Mouse (Mus musculus): ENCODE results near the gene Mypop.
A peak's percentile ranks its signal among the peaks of the same experiment; 100 is the strongest.

Gene Mypop

DNA sequence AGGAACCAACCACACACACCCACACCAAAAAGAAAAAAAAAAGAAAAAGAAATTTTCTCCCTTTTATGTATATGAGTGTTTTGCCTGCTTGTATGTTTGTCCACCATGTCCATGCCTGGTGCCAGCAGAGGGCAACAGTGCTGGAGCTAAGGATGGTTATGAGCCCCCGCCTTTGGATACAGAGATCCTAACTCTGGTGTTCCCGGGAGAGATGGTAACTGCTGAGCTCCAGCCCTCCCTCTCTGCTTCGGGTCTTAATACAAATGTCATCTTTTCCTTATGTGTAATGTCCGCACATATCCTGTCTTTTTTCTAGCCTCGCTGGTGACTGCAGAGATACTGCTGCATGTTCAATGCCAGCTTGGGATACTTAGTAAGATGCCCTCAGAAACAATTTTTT is 1.1 kb upstream of the Mypop start:
- DNase-seq (ENCODE audit: low spot score): no peak

DNA sequence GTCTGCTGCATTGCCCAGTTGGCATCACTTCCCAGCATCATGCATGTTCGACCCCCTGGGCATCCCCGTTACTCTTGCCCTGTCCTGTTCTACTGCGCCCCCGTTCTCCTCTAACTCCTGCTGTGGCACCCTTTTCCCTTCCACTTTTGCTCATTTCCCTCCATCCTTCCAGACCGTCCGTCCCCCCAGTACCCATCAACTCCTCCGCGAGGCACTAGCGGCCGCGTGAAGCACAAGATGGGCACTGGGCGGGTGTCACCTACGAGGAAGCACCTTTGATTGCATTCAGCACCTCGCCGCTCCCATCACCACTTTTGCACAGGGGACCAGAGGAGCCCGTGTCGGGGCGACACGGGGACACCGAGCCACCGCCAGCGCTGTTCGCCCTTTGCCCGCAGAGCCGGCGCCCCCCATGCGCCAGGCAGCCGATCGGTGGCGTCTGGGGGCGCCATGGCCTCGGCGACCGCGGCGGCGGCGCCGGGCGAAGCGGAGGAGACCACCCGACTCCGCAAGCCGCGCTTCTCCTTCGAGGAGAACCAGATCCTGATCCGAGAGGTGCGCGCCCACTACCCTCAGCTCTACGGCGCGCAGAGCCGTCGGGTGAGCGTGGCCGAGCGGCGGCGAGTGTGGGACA is 732 bp downstream of the Mypop start:
- DNase-seq (ENCODE audit: low spot score): no peak

DNA sequence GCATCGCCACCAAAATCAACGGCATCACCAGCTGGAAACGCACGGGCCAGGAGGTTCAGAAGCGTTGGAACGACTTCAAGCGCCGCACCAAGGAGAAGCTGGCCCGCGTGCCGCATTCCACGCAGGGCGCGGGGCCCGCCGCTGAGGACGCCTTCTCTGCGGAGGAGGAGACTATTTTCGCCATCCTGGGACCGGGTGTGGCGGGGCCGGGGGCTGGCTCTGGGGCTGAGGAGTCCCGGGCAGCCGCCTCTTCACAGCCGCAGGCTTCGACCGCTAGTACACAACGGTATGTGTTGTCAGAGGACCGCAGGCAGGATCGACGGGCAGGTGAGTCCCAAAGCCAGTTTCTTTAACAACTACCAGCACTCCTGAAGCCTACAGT is 1.2 kb downstream of the Mypop start:
- no peak for DNase-seq (ENCODE audit: low spot score)

DNA sequence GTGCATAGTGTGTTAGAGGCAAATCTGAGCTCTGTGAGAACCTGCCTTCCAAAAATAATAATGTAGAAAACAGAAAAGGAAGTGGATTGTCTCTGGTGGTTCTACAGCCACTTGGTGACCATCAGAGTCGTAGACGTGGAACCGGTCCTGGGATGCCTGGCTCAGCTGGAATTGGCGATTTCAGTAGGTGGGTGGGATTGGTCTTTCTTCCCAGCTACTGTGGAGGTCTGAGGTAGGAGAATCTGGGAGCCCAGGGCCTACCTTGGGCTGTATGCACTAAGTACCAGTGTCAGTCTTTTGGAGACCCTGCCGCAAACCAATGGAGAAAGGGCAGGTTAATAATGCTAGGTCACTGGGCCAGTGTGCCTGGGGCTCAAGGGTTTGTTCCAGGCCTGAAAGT is 2.0 kb downstream of the Mypop start:
- DNase-seq (ENCODE audit: low spot score): no peak

DNA sequence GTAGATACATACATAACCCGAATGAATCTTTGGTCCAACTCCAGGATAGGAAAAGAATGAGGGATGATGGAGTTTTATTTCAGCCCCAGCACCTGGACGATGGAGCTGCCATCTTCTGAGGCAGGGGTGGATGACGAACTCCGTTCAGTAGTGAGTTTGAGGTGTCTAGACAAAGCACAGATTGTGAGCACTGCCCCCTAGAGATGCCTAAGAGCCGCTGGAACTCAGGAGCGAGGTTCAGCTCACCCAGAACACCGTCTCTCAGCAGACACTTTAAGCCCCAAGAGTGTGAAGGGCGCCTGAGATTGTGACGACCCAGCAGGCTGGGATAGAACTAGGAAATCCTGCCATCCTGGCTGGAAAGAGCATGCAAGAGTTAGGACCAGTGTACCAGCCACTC is 7.8 kb downstream of the Mypop start:
- DNase-seq (ENCODE audit: low spot score): no peak

DNA sequence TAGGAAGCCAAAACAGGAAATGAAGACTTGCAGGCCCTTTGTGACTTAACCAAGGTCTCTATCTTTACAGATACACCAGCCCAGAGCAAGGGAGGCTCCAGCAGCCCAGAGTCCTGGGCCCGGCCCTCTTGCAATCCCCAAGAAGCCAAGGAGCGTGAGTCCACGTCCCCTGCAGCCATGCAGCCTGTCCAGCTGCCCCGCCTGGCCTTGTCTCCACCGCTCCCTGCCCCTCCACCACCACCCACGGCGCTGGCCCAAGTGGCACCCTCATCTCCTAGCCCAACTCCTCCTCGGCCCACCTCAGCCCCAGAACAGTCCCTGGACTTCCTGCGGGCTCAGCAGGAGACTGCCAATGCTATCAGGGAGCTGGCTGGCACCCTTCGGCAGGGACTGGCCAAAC is 9.4 kb downstream of the Mypop start:
- no peak for DNase-seq (ENCODE audit: low spot score)

DNA sequence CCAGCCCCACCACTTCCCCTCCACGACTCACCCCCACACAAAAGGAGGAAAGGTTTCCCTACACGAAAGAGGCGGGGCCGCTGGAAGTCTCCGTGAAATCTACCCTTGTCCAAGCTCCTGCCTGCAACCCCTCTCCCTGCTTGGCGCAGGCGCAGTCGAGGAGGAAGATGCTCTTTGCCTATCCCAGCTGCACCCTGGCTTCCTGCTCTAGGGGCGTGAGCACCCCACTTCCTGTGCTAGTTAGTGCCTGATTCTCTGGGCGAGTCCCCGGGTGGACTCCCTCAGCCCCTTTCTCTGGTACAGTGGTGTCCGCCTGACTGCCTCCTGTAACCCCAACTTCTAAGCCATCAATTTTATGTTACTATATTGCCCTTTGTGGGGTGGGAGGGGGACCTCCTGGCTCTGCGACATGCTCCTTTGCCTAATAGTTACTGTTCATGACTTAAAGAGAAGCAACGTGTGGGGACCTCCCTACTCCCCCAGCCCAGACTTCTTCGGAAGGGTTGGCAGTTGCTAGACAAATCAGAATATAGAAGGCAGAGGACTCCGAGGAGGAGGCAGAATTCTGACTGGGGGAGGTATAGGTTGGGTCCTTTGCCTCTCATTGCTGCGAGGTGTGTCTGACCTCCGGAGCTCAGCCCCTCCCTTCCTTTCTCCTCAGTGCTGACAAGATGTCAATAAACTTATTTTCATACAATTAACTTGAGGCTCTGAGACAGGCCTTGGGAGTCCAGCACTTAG is 10.2 kb downstream of the Mypop start:
- DNase-seq (ENCODE audit: low spot score): peak; percentile 56

DNA sequence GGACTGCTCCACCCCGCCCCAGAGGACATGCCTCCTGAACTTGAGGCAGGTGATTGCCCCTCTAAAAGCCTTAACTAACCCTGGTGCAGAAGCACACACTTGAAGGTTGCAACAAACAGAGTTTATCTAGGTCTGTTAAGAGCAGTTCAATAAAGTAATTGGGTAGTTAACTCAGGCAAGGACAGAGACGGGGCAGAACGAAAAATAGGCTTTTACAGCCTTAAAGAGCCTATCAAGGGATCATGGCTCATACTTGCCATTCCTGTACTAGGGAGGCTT is 10.7 kb downstream of the Mypop start:
- no peak for DNase-seq (ENCODE audit: low spot score)

DNA sequence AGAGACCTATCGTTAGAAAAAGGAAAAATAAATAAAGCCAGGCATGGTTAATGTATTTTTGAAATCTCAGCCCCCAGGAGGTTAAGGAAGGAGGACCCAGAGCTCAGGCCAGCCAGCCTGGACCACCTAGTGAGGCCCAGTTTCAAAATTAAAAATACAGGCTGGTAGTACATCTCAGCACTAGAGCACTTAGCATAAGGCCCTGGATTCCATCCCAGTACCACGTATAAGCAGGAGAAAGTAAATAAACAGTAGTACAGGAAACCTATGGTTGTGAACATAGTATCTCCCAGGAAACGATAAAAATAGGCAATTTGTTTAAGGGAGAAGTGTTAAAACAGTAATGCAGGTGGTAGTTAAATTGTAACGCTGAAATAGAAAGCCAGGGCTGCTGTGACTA is 11.1 kb downstream of the Mypop start:
- no peak for DNase-seq (ENCODE audit: low spot score)

DNA sequence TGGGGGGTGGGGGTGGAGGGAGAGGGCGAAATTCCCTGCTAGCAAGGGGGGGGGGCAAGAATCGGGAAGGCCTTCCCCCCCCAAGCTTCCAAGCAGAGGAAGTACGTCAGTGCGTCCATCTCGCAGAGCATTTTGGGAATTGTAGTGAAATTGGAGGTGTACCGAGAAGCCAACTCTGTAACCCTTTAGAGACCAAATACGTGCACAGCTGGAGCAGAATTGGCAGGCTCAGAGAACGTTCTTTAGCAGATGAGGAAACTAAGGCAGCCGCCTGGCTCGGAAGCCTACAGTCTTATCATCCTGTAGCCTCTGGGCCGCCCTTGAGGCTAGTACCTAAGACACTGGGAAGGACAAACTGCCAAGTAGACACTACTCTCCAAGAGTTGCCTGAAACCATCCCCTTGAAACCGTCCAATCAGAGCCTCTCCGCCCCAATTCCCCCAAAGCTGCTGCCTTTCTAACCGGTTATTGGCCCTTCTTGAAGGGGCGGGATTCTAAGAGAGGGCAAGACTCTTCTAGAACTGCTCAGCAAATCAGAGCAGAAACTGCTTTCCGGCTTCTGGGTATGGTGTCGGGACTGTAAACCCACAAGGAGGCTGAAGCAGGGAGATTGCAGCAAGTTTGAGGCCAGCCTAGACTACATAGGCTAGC is 11.9 kb downstream of the Mypop start:
- DNase-seq (ENCODE audit: low spot score): peak; percentile 85

DNA sequence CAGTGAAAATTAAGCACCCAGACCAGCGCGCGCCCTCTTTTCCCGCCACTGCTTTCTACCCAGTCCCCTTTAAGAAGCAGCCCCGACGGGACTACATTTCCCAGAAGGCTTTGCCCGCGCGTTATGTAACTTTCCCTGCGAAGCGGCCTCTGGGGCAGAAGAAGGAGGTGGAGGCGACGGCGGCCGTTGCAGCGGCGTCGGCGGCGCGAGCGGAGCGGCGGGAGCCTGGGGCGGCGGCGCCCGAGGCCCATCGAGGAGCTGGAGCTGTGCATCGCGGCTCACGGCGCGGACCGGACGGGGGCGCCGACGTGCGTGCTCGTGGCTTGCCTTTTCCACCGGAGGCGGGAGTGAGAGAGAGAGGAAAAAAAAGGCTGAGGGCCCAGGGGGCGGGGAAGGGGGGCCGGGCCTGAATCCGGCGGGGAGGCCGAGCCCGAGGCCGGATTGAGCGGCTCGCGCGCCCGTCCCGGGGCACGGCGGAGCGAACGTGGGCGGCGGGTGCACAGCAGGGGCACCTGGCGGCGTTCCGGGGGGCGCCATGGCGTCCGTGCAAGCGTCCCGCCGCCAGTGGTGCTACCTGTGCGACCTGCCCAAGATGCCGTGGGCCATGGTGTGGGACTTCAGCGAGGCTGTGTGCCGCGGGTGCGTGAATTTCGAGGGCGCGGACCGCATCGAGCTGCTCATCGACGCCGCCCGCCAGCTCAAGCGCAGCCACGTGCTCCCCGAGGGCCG is 13.0 kb downstream of the Mypop start, which contains the start of gene Irf2bp1:
Gene Irf2bp1, plus strand, starts transcription at position 143 of the 729 bp plus-strand sequence.
- peak; percentile 88 for DNase-seq (ENCODE audit: low spot score)

DNA sequence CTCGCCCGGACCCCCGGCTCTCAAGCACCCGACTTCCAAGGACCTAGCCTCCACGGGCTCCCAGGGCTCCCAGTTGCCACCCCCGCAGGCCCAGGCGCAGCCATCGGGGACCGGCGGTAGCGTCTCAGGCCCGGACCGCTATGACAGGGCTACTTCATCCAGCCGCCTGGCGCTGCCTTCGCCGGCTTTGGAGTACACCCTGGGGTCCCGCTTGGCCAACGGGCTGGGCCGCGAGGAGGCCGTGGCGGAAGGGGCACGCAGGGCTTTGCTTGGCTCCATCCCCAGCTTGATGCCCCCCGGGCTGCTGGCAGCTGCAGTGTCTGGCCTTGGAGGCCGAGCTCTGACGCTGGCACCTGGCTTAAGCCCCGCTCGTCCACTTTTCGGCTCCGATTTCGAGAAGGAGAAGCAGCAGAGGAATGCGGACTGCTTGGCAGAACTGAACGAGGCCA is 13.6 kb downstream of the Mypop start:
- DNase-seq (ENCODE audit: low spot score): no peak

DNA sequence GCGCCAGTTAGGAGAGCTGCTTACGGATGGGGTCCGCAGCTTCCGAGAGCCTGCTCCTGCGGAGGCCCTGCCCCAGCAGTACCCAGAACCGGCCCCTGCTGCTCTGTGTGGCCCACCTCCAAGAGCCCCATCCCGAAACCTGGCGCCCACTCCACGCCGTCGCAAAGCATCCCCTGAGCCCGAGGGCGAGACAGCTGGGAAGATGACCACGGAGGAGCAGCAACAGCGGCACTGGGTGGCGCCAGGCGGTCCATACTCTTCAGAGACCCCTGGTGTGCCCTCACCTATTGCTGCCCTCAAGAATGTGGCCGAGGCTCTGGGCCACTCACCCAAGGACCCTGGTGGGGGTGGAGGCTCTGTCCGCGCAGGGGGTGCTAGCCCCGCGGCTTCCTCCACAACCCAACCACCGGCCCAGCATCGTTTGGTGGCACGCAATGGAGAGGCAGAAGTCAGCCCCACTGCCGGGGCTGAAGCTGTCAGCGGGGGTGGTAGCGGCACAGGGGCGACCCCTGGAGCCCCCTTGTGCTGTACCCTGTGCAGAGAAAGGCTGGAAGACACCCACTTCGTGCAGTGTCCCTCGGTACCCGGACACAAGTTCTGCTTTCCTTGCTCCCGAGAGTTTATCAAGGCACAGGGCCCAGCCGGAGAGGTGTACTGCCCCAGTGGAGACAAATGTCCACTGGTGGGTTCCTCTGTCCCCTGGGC is 14.5 kb downstream of the Mypop start:
- no peak for DNase-seq (ENCODE audit: low spot score)

DNA sequence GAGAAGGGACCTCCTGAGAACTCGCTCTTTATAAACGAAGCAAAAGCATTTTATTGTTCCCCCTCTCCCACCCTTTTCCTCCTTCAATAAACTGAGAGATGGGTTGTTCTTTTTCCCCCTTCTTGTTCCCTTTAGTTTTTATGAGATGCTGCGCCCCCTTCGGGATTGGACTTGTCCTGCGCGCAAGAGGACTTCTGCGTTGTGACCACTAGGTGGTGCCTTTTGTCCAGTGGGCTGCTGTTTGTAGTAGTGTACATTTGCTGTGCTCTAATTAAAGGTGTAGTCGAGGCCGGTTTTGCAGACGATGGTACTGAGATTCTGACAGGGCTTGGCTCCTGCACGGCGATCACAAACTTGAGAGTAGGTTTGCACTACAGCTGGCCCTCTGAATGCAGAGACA is 15.4 kb downstream of the Mypop start:
- peak; percentile 81 for DNase-seq (ENCODE audit: low spot score)

DNA sequence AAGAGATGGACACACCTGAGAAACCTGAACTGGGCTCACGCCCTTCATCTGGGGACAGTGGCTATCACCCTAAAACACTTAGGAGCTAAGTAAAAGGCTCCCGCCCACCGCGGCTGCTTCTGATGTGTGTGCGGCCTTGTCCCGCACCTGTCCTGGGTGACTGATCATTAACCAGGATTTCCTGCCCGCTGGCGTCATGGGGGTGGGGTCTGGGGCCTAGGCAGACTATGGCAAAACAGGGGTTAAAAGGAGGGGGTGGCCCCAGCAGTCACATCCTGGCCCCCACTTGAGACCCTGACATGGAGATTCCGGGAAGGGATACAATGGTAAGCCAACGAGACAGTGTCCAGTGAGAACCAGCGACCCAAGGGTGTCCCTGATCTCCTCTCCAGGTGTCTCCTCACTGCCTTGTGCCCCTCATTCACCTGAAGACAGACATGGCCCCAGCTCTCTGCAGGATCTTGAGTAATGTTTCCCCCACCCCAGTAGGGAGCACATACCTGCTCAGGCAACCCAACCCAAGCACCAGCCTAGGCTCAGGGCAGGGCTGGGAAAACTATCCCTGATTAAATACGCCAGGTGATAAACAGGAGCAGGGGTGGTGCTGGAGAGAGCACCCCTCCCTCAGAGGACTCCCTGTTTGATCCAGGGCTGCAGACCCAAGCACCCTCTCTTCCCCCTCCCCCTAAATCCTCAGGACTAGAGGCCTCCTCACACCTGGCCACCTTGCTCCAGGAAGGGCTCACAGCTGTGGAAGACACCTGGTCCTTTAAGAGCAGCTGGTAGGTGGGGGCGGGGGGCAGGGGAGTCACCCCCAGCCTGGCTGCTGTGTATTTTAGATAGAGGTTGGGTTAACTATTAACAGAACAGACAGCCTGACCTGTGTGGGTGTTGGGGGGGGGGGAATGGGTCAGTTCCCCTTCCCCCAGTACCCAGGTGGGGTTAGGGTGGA is 16.3 kb downstream of the Mypop start:
- DNase-seq (ENCODE audit: low spot score): no peak

DNA sequence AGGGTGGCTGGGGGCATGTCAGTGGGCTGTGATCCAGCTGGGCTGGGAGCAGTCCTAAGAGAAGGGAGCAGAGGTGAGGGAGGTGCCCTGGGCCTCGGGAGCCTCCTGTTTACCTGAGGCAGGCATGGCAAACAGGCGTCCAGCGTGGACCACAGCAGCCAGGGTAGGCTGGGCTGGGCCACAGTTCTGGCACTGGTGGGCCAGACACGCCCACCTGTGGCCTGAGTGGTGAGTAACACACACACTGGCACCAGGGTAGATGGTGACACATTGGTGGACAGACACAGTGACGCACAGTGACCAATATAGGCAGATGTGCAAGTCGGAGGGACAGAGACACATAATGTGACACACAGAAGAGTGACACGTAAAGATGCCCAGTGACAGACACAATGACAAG is 19.5 kb downstream of the Mypop start:
- DNase-seq (ENCODE audit: low spot score): no peak

DNA sequence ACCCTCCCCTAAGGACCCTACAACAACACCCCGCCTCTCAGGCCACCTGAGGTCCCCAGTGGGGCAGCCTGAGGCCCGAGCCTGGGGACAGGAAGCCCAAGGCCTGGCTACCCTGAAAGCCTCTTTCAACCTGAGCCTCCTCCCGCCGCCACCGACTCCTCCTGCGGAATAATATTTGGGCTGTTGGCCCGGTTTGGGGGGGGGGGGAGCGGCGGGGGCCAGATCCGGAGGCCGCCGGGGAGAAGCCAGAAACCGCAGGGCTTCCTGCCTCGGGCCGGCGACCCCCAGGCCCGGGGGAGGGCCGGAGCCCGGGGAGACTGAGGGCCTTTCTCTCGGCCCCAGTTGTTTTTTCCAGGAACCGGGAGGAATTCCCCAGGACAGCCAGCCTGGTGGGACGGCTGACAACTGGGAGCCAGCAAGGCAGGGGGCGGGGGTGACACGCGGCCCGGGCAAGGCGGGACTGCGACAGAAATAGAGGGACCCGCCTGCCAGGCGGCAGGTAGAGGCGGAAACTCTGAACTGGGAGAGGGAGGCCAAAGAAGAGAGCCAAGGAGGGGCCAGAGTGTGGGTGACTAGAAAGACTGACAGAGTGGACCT is 21.1 kb downstream of the Mypop start:
- DNase-seq (ENCODE audit: low spot score): no peak

DNA sequence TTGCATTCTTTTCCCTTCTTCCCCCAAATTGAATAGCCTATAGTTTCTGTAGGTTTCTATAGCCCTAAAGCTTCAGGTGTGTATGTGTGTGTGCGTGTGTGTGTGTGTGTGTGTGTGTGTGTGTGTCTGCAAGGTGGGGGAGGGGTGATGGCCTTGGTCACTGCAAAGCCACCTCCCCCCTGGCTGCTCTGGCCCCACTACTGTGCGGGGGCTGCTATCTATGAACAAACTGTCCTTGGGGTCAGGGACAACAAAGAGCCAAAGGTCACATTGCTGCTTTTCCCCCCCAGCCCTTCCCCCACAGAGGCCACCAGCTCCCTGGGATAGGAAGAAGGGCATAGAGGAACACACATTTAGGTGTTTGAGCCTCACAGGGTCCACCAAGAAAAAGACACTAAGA is 21.8 kb downstream of the Mypop start:
- DNase-seq (ENCODE audit: low spot score): no peak

DNA sequence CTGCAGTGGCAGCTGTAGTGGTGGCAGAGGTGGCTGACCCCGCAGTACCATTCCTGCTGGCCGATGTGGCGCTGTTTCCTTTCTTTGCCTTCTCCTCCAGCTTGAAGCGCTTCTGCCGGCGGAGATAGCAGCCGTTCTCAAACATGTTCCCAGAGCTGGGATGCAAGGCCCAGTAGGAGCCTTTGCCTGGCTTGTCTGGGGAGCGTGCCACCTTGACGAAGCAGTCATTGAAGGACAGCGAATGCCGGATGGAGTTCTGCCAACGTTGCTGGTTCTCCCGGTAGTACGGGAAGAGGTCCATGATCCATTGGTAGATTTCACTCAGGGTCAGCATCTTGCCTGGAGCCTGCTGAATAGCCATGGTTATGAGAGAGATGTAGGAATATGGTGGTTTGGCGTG is 23.4 kb downstream of the Mypop start:
- no peak for DNase-seq (ENCODE audit: low spot score)

DNA sequence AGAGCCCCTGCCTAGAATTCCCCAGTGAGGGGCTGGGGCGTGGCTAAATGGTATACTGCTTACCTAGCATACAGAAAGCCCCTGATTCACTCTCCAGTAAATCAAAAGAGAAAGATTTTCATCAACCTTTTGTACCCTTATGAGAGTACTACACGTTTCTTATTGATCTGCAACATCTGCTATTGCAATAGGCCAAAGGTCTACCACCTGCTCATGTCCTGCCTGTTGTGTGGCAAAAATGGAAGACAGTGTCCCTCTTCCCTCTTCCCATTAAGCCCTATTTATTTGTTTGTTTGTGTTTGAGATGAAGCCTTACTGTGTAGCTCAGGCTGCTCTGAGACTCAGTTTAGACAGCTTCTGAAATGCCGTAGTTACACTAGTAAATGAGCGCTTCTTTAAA is 25.0 kb downstream of the Mypop start:
- no peak for DNase-seq (ENCODE audit: low spot score)

DNA sequence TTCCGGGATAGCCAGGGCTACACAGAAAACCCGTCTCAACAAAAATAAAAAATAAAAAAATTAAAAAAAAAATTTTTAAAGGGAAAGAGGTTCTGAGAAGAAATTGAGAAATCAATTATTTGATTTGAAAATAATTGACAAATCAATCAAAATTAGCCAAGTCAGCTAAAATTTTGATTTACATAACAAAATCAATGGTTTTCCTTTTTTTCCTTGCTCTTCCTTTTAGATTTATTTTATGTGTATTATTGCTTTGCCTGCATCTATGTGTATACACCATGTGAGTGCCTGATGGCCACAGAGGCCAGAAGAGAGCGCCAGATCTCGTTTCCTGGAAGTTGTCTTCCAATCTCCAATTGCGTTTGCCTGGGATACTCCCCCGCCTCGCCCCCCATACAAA is 26.9 kb downstream of the Mypop start:
- no peak for DNase-seq (ENCODE audit: low spot score)

Data from c-Kit-positive CD71-positive TER-119-positive erythroid progenitor cells, embryonic 14.5 days (primary cell).